Mouse (Mus musculus) gastrocnemius, adult 8-10 months (tissue): Measurements from ENCODE around the gene Gm20388. TPM values are rescaled to one million over a fixed set of nuclear protein-coding genes. Genes with fewer than 3 reads are reported as not detected.

ENCODE experiments used
- DNase-seq, 2 experiments: peaks; one replicate each; pipeline ENCODE4 v3.0.0; 2022; ENCODE audit warnings: low spot score in 2 of 2
- total RNA-seq, 4 experiments: library from RNA; stranded (reverse); gene quantifications; 2 replicates each; pipeline ENCODE4 v1.2.4; 2022

Gm20388 gene
- total RNA-seq, 4 experiments from 2014 or later, result 4.4 to 20.0 (median 7.9) TPM; not detected in 1

- DNase-seq, result peak; percentile 45 to 68
Measured at GRCm38 (mm10) chr8:120537818-120538396, 627.3 kb downstream of the Gm20388 start.

DNA sequence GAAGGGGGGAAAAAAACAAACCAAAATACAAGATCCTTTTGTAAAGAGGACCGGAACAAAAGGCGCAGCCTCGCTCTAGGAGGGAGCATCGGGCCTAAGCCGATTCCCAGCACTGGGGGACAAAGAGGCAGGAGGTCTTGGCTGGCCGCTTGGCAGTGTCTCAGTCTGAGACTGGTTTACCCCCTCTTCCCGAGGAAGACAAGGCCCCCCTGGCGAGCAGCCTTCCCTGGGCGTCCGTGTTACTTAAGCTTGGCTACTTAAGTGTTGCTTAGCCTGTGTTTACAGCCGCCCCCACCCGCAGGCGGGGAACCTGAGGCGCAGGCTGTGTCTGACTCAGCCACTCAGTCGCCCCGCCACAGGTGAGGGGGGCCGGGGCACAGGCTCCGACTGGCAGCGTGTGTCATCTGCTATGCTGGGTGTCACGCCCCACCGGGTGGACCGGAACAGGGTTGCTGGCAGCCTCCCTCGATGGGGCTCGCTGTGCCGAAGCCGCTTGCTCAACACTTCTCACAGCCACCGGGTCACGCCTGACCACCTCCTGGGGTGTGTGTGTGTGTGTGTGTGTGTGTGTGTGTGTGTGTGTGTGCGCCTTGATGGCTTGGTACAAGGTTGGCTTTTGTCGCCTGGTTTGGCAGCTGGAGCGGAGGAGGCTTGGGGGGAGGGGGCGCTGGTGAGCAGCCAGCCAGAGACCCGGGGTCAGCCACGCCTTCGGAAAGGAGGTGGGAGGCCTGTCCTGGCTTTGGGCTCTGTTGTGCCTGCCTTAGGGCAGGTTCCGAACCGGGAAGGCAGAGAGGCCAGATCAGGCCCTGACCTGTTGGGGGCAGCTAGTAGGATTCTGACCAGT lies 628.0 kb downstream of the Gm20388 start:
- DNase-seq, result peak; percentile 86 to 90

- DNase-seq, result peak in 1 of 2 experiments; percentile 47
Measured at GRCm38 (mm10) chr8:120539381-120539774, 628.7 kb downstream of the Gm20388 start.

GRCm38 (mm10) chr8:120539775-120540625 lies 629.4 kb downstream of the Gm20388 start:
- peak; percentile 58 to 71 for DNase-seq

GRCm38 (mm10) chr8:120542995-120543394 lies 632.4 kb downstream of the Gm20388 start:
- no peak for DNase-seq

GRCm38 (mm10) chr8:120543416-120544055 lies 632.9 kb downstream of the Gm20388 start:
- peak; percentile 76 to 86 for DNase-seq

- DNase-seq, result no peak
Measured at GRCm38 (mm10) chr8:120544155-120544554, 633.5 kb downstream of the Gm20388 start.

GRCm38 (mm10) chr8:120547562-120547961 lies 636.9 kb downstream of the Gm20388 start:
- no peak for DNase-seq

DNA sequence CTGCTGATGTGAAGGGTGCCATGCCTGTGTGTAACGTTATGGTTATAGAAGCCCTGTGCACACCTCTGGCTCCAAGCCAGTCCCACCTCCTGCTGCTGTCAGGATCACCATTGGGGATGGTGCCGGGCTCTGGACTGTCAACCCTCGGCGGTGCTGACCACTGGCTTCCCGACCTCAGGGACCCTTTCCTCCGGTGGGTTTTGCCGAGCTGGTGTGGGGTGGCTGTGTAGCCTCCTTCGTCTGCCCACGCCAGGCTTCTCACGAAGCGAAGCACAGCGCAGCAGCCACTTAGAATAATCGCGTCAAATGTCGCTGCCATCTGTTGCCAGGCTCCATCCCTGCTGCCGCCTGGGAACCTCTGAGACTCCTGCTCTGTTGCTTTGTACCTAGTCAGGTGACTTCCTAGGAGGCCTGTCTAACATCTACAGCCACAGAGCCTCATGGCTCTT lies 637.7 kb downstream of the Gm20388 start:
- DNase-seq, result no peak

- no peak for DNase-seq
Measured at GRCm38 (mm10) chr8:120549321-120549921, 638.8 kb downstream of the Gm20388 start.

DNA sequence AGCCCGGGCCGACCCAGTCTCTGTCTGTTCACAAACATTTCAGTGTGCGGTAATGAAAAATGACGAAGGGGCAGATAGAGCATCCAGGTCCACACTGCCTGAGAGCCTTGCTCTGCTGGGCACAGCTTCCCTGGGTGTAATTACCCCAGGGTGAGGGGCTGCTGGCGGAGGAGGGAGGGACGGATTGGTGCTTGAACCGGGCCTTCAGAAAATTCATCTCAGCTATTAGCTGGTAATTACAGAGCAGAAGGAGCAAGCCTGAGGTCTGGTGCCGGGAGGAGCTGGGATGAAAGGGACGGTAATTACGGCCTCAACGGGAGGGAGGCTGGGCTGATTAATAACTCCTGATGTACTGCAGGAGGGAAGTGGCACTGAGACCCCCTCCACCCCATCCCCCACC lies 639.3 kb downstream of the Gm20388 start:
- no peak for DNase-seq

DNA sequence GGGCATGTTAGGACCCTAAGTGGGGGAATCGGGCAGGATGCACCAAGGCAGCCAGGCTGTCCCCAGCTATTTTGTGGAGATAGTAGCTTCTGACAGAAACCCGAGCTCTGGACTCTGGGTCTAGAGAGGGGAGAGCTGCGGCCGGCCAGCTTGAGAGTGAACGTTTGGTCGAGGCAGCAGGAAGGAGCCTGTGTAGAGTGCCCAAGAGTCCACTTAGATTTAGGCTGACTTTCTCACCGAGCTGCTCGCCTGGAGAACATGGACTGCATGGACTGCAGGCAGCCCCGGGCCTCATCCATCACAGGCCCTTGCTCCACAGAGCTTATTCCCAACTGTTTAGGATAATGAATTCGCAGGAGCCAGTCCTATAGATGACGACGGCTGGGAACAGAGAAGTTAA lies 639.8 kb downstream of the Gm20388 start:
- DNase-seq, result no peak

GRCm38 (mm10) chr8:120550937-120551676 lies 640.5 kb downstream of the Gm20388 start:
- DNase-seq, result no peak

GRCm38 (mm10) chr8:120551677-120551980 lies 641.0 kb downstream of the Gm20388 start:
- no peak for DNase-seq

- no peak for DNase-seq
Measured at GRCm38 (mm10) chr8:120552509-120552908, 641.9 kb downstream of the Gm20388 start.

- no peak for DNase-seq
Measured at GRCm38 (mm10) chr8:120553441-120554123, 642.9 kb downstream of the Gm20388 start.

DNA sequence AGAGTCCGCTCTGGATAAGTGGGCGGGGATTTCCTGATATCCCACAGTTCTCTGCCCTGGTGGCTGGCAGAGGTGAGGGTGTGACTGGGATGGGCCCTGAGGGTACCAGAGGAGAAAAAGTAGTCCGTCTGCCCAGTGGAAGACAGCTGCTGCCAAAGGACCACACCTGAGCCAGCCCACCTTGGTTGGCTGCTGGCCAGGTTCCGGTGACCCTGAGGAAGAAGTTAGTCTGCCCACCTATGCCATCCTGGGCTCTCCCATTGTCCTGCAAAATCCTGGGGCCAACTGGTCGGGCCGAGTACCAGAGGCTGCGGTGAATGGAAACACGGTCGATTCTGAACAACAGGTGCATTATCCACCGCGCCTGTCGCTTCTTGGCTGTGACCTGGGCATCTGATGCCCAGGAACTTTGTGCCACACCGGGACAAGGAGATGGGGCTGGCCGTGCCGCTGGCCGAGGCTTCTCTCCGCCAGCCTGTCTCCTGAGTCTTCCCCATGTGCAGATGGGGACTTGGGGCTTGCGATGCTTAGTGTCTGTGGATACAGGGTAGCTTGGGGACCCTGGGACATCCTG lies 643.9 kb downstream of the Gm20388 start:
- DNase-seq, result peak in 1 of 2 experiments; percentile 43

DNA sequence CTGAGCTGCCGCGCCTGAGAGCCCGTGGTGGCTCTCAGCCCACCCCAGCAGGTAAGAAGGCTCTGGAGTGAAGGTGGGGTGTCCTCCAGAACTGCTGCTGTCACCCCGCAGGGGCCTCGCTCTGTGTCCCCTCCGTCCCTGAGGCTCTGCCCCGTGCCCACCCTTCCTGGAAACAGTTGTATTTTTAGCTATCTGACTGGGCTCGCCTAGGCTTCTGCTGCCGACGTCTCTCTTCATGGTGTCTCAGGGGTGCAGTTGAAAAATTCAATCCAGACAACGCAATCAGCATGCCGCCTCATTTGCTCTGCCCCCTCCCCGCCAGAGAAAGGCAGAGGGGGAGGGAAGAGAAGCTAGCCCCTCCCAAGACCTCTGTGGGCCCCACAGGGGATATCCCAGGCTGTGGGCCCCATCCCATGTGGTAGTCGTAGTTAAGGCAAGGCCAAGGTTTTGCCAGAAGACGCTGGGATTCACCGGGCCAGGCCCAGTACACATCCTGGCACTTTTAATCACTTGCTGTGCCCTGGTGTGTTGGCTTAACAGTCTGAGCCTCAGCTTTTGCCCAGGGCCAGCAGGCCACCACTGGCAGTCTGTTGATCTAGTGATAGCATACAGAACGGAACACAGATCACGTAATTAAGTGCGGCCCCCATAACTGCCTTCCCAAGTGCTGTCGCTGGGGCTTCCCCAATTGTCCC lies 645.7 kb downstream of the Gm20388 start:
- no peak for DNase-seq
